Mouse (Mus musculus) embryonic fibroblast, embryonic 13.5 days (primary cell): ENCODE measurements around the gene Rgl1.

Source experiments
- CTCF ChIP-seq: IDR thresholded peaks from 2 replicates; pipeline ENCODE4 v1.5.1; 2011; ENCODE audit warnings: mild to moderate bottlenecking, control low read depth, low read length, moderate library complexity, borderline replicate concordance; ENCODE audit not compliant: insufficient read depth
- POLR2A ChIP-seq: IDR thresholded peaks from 2 replicates; pipeline ENCODE4 v1.6.1; 2011; ENCODE audit warnings: low read depth, mild to moderate bottlenecking, control low read depth, low read length, moderate library complexity

- TF ChIP-seq POLR2A = no peak
- TF ChIP-seq CTCF = no peak
Measured at GRCm38 (mm10) chr1:152669446-152670180, 96.5 kb downstream of the Rgl1 start.
